Mouse (Mus musculus): Measurements from ENCODE around the gene Agap1. TPM values are rescaled to one million over a fixed set of nuclear protein-coding genes. Genes with fewer than 3 reads are reported as not detected.
"Not testable (repeated sequence)": the region's sequence is repeated elsewhere in the genome, so short reads cannot be mapped to it uniquely, and the experiment has no call there.

Gene Agap1
- total RNA-seq, 2 experiments from 2014 or later, result 83.4 to 86.1 TPM

DNA sequence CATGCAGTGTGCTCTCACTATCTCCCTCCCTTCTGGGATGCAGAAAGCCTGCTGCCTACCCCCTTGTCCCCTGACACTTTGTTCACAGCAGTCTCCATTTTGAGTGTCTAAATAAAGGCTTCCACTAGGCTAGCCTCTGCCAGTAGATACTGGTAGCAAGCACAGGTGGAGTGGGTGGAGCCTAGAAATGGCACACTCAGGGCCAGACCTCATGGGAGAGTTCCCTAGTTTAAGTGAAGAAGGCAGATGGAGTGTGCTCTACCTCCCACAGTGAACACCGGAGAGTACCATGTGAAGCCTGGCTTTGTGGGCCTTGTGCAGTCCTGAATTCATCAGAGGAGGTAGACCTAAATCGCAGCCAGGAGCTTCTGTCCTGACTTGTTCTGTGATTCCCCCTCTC is 46.3 kb downstream of the Agap1 start:
- no peak for DNase-seq (ENCODE audit: low spot score in 2 of 2)

DNA sequence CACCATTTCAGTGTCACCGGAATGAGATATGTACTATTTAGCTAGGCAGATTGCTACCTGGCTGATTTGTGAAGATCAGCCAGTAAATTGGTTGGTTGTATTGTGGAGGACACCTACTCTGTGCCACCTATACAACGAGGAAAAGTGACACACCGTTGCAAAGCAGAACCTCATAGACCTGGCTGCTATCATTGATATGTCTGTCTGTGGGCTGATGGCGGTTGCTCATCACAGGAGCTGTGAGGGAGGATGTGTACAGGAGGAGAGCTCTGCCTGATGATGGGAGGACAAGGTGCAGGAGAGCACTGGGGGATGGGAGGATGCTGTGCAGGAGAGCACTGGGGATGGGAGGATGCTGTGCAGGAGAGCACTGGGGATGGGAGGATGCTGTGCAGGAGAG is 46.7 kb downstream of the Agap1 start:
- no peak for DNase-seq (ENCODE audit: low spot score in 2 of 2)

DNA sequence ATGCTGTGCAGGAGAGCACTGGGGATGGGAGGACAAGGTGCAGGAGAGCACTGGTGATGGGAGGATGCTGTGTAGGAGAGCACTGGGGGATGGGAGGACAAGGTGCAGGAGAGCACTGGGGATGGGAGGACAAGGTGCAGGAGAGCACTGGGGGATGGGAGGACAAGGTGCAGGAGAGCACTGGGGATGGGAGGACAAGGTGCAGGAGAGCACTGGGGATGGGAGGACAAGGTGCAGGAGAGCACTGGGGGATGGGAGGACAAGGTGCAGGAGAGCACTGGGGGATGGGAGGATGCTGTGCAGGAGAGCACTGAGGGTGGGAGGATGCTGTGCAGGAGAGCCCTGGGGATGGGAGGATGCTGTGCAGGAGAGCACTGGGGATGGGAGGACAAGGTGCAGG is 47.3 kb downstream of the Agap1 start:
- not testable (repeated sequence) for DNase-seq (ENCODE audit: low spot score in 2 of 2)

DNA sequence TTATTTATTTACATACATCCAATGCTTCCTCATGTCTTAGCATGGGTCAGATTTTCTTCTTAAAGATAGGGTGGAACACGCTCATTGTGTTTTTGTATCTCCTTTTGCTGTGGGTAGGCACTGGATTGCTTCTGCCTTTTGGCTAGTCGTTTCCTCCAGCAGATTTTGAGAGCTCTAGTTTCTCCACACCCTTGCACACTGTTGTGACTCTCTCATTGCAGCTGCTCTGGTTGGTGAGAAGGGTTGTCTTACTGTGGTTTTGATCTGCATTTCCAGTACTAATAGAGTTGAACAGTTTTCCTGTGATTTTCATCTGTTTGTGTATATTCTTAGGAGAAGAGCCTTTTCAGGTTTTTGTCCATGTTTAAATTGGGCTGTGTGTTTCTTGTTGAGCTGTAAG is 54.6 kb downstream of the Agap1 start:
- DNase-seq (ENCODE audit: low spot score in 2 of 2), result no peak

DNA sequence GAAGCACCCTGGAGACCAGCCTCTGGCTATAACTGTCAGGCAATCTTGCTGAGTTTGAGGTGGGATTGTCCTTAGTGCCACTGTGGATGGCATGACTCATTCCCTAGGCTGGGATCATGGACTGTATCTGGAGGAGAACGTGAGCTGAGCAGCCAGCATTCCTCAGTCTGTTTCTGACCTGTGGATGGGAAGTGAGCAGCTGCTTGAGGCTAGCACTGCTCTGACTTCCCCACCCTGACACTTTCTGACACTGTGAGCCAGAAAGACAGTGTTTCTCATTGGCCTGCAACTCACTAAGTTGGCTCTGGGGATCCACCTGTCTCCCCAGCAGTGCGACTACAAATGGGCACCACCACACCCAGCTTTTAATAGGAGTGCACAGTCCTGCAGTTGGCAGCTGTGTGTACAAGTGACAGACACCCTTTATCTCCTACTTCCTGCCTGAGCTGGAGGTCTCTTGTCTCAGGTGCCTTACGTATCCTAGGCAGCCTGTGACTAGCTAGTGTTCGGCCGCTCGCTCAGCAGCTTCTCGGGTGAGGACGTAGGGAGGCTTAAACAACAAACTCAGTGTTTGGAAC is 55.2 kb downstream of the Agap1 start:
- no peak for DNase-seq (ENCODE audit: low spot score in 2 of 2)

DNA sequence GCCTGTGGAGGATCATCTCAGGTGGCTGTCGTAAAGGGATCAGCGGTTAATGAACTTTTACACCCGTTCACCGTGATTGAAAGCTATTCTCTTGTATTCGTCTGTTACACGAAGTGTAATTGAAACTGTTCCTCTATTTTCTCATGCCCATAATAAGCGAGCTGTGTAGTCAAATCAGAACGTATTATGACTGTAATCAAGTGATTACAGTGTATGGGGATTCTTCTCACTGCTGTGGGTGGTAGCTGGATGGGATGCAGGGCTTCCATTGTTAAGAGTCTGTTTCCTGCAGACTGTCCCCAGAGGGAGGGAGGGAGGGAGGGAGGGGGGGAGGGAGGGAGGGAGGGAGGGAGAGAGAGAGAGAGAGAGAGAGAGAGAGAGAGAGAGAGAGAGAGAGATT is 56.1 kb downstream of the Agap1 start:
- DNase-seq (ENCODE audit: low spot score in 2 of 2), result no peak

DNA sequence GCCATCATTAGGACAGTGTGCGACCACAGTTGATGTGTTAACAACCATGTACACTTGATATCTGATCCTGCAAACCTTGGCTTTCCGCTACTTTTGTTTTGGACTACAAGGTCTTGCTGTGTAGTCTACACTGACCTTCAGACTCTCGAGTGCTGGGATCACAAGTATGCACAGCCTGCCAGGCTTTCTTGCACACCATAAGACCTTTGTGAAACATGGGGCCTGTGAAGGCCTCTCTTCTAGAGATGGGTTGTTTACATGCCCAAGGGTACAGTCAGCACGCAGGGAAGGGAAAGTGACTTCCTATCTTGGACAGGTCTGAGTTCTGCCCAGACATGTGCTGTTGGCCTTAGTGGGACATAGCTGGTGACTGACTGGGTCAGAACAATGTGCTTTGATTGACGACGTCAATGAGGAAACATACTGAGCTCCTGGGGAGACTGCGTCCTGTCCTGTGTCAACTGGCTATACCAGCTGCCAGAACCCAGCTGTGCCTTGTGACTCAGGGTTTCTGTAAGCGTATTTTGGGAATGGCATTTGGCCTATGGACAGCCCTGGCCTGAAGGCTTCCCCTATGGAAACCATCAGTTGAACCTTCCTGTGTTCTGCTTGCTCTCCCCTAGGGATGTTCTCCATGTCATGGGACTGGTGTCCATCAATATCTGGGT is 59.1 kb downstream of the Agap1 start:
- DNase-seq (ENCODE audit: low spot score in 2 of 2), result no peak

DNA sequence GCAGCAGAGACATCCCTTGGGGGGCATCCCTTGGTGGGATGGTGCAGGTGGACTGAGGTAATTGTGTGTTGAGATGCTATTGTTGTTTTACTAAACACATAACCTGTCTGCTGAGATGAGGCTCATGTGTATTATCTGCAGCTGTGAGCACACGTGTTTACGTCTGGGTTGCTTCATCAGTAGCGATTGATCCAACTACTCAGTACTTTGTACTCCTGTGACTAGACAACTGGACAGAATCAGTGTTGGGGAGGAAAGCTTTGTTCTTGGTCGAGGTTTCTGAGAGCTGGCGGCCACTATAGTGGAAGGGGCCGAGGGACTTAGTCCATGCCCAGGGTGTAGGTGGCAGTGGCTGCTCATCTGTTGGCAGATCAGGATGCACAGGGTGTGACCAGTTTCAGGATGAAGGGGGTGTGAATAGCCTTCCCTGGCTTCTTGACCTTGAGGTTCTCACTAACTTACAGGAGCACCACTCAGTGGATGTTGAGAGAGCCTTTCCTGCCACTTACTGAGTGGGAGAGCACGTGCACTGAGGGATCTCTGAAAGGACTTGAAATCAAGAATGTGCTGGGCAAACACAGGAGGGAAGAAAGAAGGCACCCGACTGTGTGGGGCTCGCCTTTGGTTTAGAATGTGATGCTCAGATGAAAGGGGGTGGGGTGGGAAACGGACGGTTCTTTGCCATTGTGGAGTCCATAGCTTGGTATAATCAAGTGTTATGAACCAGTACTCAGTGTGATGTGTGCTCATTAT is 61.4 kb downstream of the Agap1 start:
- DNase-seq (ENCODE audit: low spot score in 2 of 2), result no peak

DNA sequence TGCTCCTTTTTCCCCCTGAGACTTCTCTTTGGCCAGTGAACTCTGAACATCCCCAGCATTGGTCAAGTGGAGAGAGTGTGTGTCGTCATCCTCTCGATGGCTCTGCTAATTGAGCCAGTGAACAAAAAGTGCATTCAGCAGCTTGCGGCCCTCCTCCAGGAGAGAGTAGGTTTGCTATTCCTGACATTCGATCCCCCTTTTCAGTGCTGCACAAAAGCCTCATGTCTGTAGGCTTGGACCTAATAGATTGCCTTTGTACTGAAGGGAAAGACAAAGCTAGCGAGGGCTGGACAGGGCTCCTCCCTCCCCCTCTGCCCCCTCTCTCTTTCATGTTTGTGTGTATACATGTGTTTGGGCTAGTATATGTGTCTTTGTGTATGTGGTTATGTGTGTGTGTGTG is 63.2 kb downstream of the Agap1 start:
- no peak for DNase-seq (ENCODE audit: low spot score in 2 of 2)

DNA sequence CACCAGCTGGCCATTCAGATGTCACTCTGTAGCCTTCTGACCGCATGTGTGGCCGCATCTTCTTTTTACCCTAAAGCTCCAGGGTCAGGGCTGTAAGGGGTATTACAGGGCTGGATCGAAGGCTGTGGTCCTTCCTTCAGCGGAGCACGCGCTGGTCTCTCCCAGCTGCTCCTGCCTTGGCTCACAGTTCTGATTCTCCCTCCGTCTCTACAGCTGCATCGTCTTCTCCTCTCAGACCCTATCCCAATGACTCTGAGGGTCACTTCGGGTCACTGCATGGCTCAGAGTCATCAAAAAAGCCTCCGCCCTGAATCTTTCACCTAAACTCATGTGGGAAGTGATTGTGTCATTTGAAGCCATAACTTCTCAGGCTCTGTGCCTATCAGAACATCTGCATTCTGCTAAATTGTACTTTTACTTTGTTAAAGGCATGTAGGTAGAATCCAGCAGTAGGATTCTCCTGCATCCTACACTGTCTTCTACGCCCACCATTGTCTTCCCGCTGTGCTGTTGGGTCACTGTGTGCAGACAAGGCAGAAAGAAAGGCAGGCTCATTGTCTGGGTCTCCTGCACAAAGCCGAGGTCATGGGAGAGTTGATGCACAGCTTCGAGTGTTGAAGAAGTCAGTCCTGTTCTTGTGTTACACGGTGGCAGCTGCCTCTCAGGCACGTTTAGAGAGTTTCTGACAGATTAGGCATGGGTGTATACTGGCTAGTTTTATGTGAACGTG is 65.5 kb downstream of the Agap1 start:
- no peak for DNase-seq (ENCODE audit: low spot score in 2 of 2)

DNA sequence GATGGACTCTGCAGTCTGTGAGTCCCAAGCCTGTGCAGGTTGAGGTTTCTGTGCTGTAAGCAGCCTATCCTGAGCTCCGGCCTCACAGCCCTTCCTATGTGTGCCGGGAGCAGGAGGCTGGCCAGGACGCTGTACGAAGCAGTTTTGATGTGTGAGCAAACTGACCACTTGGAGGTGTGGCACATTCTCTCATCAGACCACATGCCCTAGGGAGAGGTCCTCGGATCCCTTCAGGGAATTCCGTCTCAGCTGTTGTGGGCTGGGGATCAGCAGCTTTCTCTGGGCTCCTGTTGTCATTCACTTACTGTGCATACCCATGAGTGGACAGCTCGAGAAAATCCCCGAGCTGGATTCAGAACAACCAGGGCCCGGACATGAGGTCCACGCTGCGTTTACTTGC is 66.8 kb downstream of the Agap1 start:
- no peak for DNase-seq (ENCODE audit: low spot score in 2 of 2)

DNA sequence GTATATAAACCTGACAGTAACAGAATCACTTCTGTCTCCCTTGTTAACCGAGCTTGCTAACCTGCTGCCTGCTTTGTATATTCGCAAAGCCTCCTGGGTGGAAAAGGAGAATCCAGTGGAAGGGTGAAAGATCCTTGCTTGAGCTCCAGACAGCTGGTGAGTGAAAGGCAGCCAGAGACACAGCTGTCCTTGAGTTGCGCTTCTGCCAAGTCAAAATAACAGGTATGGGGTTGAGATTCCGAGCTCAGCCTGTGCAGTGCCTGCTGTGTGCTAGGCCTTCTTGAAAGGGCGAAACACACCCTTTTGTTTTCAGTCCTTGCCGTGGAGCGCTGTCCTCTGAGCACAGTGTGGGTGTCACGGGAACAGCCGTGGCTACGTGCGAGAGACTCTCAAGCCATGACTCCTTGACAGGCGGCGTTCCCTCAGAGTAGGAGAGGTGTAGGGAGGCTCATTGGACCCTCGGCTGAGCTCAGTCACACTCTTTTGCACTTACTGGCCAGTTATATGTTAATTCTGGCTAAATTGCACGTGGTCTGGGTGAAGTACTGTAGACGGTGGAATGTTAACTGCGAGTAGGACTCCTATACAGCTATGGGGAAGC is 67.4 kb downstream of the Agap1 start:
- no peak for DNase-seq (ENCODE audit: low spot score in 2 of 2)

DNA sequence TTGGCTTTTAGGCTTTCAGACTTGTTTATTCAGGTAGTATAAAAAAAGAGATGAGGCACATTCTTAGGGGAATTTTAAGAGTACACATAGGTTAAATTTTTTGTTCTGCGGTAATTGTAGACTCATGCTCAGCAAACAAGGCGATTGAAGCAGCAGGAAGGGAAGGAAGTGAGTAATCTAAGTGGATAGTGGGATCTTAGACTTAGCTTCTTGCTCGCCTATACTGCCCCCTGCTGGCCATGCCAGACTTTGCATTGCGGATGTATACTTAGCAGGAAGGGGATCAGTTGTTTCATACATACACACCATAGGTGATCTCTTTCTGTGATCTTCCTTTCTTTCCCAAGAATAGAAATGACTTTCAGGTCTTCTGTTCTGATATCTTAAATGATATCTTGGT is 69.8 kb downstream of the Agap1 start:
- peak; percentile 89 to 91 for DNase-seq (ENCODE audit: low spot score in 2 of 2)

DNA sequence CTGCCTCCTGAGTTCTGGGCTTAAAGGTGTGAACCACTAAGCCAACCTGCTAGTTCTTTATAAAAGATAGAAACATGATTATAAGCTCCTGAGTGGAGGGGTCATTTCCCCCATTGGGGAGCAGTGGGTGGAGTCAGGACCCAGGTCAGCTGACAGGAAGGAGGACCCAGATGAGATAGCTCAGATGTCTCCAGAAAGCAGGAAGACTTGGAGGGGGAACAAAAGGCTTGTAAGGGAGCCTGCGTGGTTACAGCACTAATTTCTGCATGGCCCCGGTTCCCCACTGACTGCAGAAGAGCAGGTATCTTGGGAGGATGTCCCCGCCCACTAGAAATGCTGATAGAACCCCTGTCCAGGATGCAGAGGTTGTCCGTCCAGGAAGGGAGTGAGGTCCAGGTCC is 70.4 kb downstream of the Agap1 start:
- no peak for DNase-seq (ENCODE audit: low spot score in 2 of 2)

DNA sequence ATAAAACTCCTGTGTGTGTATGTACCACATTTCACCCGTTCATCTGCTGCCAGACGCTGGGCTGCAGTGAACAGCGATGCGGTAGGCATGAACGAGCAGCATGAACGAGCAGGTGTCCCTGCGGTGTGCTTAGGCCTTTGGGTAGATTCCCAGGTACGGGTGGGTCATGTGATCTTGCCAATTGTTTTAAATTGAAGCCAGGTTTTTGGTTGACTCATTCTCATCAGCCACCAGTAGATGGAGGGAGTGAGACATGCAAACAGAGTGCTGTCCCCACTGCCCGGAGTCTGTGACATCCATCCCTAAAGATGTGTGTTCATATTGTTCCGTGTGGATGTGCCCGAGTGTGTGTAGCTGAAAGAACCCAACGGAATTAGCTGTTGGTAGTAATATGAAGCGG is 71.2 kb downstream of the Agap1 start:
- DNase-seq (ENCODE audit: low spot score in 2 of 2), result peak in 1 of 2 experiments; percentile 46

DNA sequence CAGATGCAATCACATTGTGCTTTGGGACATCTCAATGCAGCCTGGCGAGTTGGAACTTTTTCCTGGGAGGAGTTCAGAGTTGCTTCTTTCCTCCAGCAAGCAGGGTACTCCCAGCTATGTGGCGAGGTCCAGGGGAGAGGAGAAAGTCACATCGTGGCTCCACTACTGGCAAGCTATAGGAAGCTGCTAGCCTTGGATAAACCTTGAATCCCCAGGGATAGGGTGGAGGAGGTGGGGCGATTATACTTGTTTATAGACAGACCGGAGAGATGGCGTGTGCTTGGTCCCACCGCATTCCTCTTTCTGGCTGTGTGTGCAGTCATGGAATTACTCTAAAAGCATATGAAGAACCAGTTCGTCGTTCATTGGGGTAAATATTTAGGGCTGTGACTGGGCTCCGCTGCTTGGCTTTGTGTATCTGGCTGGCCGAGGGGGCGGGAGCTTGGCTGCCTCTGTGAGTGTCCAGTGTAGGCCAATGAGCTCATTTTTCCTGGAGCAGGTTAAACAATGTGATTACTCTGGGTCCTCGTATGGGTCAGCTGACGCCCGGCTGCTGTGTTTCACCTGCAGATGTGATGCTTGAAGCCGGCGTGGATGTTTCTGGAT is 74.2 kb downstream of the Agap1 start:
- DNase-seq (ENCODE audit: low spot score in 2 of 2), result peak in 1 of 2 experiments; percentile 62

DNA sequence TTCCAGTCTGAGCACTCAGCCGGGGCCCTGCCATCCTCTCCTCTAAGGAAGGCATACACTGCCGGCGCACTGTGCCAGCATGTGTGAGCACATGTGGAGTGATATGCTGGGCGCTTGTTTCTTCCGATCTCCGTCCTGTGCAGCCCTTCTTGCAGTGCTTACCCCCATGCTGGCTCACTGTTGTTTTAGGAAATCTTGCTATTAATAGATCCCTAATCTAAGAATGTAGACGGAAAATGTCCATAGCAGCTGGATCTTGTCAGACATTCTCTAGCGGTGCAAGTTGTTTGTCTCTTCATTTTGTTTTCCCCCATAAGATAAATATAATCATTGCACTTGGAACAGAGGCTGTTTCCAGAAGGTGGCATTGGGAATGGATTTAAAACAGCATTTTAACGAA is 79.1 kb downstream of the Agap1 start:
- DNase-seq (ENCODE audit: low spot score in 2 of 2), result no peak

DNA sequence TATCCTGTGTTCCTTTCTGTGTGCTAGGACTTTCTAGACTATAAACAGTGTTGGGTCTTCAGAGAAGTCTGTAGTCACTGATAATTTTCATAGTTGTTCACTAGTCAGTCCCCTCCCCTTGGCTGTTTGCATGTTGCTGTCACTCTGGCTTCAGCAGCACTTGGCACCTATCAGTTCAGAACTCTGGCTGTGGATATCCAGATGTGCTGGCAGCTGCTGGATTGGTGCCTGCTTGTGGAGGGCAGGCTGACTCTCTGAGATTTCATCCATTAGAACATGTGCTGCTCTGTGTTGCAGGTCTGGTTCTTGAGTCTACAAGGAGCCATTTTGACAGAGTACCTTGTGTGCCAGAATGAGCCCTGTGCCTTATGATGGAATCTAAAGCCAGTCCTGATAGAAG is 80.6 kb downstream of the Agap1 start:
- DNase-seq (ENCODE audit: low spot score in 2 of 2), result no peak

DNA sequence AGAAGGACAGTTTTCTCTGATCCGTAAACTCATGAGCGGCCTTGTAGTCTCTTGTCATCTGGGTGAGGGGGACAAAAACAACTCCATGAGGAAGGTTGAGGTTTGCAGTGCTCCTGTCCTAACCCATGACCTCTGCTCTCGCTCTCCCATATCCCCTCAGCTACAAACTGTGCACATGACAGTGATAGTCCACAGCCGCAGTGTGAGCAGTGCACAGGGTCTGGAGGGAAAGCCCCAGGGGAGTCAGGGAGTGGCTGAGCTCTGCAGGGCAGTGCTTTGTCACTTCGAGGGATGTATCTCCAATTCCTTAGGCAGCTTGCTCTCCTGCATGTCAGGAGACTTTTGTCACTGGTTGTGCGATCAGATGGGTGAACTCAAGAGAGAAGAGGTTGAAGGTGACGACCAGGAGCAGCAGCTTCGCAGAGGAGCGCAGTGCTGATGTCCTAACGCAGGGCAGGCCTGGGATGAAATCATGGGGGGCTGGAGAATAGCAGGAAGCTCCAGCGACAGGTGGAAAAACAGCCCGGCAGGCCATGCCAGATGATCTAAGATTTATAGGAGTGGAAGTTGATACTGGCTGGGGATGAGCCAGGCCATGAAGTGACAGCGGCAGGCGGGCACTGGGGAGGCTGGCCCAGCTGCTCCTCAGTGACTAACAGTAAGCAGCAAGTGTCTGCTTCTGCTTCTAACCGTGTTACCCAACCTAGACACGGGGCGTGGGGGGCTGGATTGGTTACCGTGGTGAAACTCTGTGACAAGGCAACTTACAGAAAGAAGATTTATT is 83.7 kb downstream of the Agap1 start:
- peak in 1 of 2 experiments; percentile 56 for DNase-seq (ENCODE audit: low spot score in 2 of 2)

DNA sequence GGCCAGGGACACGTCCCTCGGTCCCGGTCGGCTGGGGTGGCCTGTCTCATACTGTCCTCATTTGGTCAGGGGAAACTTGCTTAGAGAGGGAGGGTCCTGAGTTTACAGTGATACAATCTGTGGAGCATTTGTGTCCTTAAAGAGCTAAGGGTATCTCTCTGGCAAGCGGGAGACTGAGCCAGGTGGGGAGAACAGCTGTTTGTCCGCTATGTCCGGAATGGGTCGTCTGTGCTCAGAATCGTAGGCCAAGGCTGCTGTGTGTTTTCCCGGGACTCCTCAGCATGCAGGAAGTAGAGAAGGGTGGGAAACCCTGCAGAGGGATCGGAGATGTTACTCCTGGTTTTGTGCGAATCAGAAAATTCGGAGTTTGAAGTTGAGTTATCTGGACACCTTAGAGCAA is 84.5 kb downstream of the Agap1 start:
- DNase-seq (ENCODE audit: low spot score in 2 of 2), result no peak

Data from gastrocnemius, postnatal 4 days (tissue).